Mouse (Mus musculus): ENCODE measurements around the gene Tex19.1.

GRCm38 (mm10) chr11:121109986-121110385 lies 36.0 kb upstream of the Tex19.1 start:
- TF ChIP-seq TCF12 (IDR thresholded peaks at IDR 0.05; ENCODE audit: low read depth, low read length) = no peak
- TF ChIP-seq TAL1 (IDR thresholded peaks at IDR 0.05; ENCODE audit: low read length) = no peak
- TF ChIP-seq POLR2A (IDR thresholded peaks at IDR 0.05; ENCODE audit: control insufficient read depth in 1 of 2, insufficient read depth in 1 of 2, low read depth in 1 of 2, low read length in 2 of 2, poor library complexity in 1 of 2) = no peak
- TF ChIP-seq CTCF (IDR thresholded peaks at IDR 0.05 in 2 of 3, conservative IDR thresholded peaks at IDR 0.05 in 1 of 3; ENCODE audit: control insufficient read depth in 1 of 3, insufficient read depth in 1 of 3, low read depth in 2 of 3, low read length in 3 of 3, poor library complexity in 1 of 3, severe bottlenecking in 1 of 3) = no peak
- no peak for TF ChIP-seq MEF2A (IDR thresholded peaks at IDR 0.05; ENCODE audit: extremely low read depth, insufficient replicate concordance, low read depth, low read length, poor library complexity, severe bottlenecking)
